Mouse (Mus musculus): ENCODE data around the gene Map3k12.

GRCm38 (mm10) chr15:102461430-102462075 is 55.3 kb downstream of the Map3k12 start:
- no peak for TF ChIP-seq EP300 (IDR thresholded peaks at IDR 0.05; ENCODE audit: low read depth)
- TF ChIP-seq CTCF (IDR thresholded peaks at IDR 0.05; ENCODE audit: low read depth) = no peak
